Mouse (Mus musculus) adrenal gland, postnatal 10 days (tissue): ENCODE measurements at regions not wholly inside any gene's neighbourhood (a gene's known extent, or its start where the extent isn't known, plus 50 kb on each side); places are given as distances from the start of the nearest gene placed in this dataset.

Experiments used
- DNase-seq: peaks from one replicate; pipeline ENCODE4 v3.0.0; 2021; ENCODE audit warnings: mixed read lengths

DNA sequence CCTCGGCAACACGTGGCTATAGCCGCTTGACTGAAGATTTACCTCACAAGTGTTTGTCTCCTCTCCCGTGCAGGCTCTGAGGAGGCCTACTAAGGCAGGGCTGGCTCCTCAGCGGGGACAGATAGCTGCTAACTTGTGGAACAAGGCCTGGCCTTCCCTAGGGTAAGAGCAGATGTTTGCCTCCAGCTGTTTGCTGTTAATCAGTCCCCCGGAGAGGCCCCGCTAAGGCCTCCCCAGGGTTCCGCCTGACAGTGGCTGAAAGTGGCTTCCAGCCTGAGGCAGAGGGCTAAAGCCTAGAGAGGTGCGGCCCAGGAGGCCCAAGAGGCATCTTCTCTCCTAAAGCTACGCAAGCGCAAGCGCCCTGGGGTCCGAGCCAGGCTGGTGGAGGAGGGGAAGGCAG is 52.1 kb upstream of the Dlx4 start:
- DNase-seq = no peak

DNA sequence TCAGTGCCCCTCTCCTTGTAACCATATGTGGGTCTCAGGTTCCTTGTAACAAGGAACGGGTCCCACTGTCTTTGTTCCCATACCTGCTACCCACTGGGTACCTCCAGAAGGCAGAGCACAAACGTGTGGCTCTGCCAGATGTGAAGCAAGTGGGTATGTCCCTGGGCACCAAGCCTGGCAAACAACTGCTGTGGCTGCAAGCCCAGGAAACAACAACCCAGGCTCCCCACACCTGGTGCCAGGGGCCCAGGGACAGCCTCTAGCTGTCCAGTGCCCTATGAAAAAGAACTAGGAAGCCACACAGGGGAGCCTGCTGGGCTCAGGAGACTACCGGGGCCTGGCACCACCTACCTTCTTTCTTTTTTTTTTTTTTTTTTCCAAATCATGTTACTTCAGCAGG is 54.9 kb upstream of the Dlx4 start:
- DNase-seq = peak; percentile 73

DNA sequence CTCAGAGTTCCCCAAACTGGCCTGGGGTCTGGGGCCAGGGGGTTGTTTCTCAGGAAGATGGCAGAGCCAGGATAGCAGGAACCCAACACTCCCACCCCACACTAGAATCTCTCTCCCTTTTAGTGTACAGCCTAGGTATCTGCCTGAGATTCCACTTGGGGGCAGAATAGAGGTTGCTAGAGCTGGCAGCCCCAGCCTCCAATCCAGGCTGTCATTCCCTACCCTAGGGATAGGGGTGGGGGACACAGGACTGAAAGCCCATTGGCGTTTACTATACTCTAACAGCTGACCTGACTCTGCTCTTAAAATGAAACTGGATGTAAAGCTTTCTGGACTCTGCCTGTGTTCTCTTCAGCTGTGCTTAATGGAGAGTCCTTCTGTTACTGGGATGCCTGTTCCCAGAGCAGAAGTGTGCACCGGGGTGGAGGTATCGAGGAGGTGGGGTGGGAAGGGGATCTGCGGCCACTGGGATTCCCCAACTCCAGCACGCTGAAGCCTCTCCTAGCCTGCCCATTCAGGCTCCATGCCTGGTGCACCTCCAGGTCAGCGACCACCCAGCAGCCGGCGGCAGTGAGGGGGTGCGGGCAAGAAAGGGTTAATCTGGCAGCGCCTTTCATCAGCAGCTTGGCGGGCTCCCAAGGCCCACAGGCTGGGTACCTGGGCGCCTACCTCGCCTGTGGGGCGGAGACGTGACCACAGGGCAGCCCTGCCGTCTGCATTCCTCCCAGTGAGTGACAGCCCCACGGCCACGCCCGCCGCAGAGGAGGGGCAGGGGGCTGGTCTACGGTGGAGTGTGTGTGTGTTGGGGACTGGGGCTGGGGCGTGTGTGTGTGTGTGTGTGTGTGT is 50.9 kb upstream of the Tac4 start:
- peak; percentile 51 for DNase-seq

DNA sequence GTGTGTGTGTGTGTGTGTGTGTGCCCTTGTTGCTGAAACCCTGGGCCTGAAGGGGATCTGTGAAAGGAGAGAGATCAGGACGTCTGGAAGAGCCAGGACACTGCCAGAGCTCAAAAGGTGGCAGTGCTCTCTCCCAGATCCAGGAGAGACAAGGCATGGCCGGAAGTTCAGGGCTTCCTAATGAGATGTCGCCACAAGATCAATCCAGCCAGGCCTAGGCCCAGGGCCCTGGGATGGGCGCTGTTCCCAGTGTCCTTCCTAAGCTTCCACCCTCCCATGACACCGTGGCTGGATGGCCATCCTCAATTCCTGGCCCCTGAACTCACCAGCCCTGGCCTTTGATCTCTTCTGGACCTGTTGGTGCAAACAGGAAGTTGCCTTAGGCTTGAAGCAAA is 50.3 kb upstream of the Tac4 start:
- peak; percentile 19 for DNase-seq
